Mouse (Mus musculus) G1E (cell line): ENCODE measurements around the gene Zglp1.

Experiments used
- CTCF ChIP-seq: IDR thresholded peaks from 2 replicates; pipeline ENCODE4 v1.5.1; 2012; ENCODE audit warnings: low read depth, low read length, inconsistent platforms, mixed read lengths
- TAL1 ChIP-seq: conservative IDR thresholded peaks from 2 replicates; pipeline ENCODE4 v1.6.1; 2012; ENCODE audit warnings: low read depth, low read length, inconsistent platforms, mixed read lengths

- TF ChIP-seq CTCF (no peak), TAL1 (no peak)
These were observed 33.8 kb downstream of the Zglp1 start for GRCm38 (mm10) chr9:21033136-21033535.
